Mouse (Mus musculus): Measurements from ENCODE around the gene 4930595D18Rik.

Gene 4930595D18Rik

DNA sequence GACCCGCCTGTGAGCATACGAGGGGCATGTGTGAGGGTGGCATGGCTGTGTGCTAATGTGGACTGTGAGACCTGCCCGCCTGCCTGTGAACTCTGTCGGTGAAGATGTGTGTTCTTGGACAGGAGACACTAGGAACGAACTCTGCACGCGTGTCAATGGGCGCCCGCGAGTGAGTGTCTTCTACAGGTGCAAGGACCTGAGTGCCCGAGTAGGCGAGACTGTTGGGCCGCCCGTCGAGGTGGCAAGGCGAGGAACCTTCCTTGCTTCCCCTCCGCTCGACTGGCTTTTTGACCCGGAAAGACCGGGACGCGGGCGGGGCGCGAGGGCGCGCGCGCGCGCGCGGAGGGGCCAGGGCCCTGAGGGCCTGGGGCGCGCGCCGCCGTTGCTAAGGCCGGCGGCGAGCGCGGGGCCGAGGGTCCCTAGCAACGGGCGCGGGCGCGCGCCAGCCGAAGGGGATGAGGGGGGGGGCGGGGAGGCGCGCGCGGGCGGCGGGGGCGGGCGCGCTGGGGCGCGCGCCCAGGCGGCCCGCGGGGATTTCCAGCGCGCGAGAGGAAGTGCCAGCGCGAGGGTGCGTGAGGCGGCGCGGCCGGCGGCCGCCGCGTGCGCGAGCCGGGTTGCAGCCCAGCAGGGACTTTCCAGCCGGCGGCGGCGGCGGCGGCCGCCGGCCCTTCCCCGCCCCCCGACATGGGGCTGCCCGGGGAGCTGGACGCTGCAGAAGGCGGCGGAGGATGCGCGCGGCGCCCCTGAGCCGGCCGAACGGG lies 18.3 kb downstream of the 4930595D18Rik start, which contains the start of gene Traf3:
Traf3 (plus strand) TSS at position 540 of the 761 bp plus-strand sequence.
- peak; percentile 91 for DNase-seq (ENCODE audit: low read depth, low spot score)

GRCm38 (mm10) chr12:111165146-111165812 lies 19.0 kb downstream of the 4930595D18Rik start:
- DNase-seq (ENCODE audit: low read depth, low spot score) = peak; percentile 74

- DNase-seq (ENCODE audit: low read depth, low spot score) = peak; percentile 88
These were observed 20.0 kb downstream of the 4930595D18Rik start for GRCm38 (mm10) chr12:111164310-111164751.

GRCm38 (mm10) chr12:111162312-111163061 lies 21.8 kb downstream of the 4930595D18Rik start:
- DNase-seq (ENCODE audit: low read depth, low spot score) = peak; percentile 49

DNA sequence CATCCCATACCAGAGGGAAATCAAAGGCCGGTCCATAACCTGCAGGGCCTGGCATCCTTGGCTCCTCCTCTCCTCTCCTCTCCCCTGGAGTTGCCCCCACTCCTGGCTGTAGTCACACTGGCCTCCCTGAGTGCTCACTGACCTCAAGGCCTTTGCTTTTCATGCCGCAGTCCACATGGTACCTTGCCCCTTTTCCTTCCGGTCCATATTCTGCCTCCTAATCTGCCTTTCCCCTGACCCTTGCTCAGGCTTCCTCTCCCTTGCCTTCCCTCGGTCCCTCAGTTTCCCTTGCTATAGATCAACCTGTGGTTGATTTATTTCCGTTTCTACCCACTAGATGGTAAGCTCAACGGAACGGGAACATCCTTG lies 22.4 kb downstream of the 4930595D18Rik start:
- peak; percentile 27 for DNase-seq (ENCODE audit: low read depth, low spot score)

- no peak for DNase-seq (ENCODE audit: low read depth, low spot score)
These were observed 23.4 kb downstream of the 4930595D18Rik start for GRCm38 (mm10) chr12:111160871-111161270.

GRCm38 (mm10) chr12:111159659-111160428 lies 24.4 kb downstream of the 4930595D18Rik start:
- peak; percentile 87 for DNase-seq (ENCODE audit: low read depth, low spot score)

DNA sequence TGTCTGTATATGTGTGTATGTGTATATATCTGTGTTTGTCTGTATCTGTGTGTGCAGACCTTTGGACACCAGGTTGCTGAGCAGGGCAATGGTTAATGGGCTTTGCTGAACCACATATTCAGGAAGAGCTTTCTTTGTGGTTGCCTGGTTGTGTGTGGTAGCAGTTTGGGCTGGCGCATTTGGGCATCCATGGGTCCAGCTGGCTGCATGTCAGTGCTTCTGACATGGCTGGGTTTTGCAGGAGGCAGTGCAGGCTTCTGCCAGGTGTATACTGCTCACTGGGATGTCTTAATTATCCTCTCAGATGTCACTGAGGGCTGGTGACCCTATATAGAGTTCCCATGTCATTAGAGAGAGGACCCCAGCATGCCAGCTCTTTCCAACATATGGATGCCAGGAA lies 28.5 kb downstream of the 4930595D18Rik start:
- DNase-seq (ENCODE audit: low read depth, low spot score) = no peak

DNA sequence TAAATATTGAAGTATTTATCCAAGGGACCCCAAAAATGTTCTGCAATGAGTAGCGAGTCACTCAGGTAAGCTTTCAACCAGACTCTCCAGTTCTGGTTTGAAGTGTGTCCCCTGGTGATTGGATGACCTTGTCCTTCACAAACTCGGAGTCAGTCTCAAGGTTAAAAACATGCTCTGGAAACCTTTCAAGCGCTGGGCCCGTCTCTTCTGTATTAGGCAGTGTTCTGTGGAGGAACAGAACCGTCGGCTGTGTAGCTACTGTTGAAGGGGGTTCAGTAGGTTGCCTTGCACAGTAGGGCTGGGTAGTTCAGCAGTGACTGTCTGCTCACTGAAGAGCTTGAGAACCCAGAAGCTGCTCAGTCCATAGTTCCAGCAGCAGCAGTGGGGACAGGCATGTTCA lies 29.6 kb downstream of the 4930595D18Rik start:
- DNase-seq (ENCODE audit: low read depth, low spot score) = no peak

- DNase-seq (ENCODE audit: low read depth, low spot score) = no peak
These were observed 30.3 kb downstream of the 4930595D18Rik start for GRCm38 (mm10) chr12:111153946-111154345.

- DNase-seq (ENCODE audit: low read depth, low spot score) = no peak
These were observed 31.1 kb downstream of the 4930595D18Rik start for GRCm38 (mm10) chr12:111152981-111153710.

DNA sequence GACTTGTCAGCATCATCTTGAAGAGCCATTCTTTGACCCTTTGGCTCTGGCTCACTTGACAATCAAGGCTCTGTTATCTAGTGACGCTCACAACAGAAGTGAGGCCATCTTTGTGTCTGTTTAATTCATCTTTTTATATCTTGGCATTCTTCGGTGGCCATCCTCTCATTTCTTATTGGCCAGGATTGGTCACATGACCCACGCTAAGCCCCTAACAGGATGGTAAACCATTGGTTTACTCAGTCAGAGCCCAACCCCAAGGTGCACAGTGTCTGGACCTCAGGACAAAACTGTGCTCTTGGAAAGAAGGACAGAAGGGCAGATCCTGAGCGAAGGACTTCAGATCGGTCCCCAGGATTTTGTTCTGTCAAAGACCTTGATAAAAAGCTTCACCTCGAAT lies 31.7 kb downstream of the 4930595D18Rik start:
- DNase-seq (ENCODE audit: low read depth, low spot score) = no peak

- no peak for DNase-seq (ENCODE audit: low read depth, low spot score)
These were observed 32.7 kb downstream of the 4930595D18Rik start for GRCm38 (mm10) chr12:111151422-111152156.

DNA sequence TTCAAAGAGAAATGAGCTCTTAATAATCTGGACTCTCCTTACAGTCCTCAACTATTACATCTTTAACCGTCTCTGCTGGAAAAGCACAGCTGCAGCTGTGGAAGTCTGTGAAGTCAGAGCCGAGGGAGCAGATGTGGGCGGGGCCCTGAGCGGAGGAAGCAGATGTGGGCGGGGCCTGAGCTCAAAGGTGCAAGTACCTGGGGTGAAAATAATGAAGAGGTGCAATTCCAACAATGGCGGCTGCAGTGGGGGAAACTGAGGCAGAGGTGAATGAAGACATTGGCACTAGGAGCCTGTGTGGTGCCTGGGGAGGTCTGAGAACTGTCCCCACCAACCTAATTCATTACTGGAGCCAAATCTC lies 34.1 kb downstream of the 4930595D18Rik start:
- DNase-seq (ENCODE audit: low read depth, low spot score) = peak; percentile 58

DNA sequence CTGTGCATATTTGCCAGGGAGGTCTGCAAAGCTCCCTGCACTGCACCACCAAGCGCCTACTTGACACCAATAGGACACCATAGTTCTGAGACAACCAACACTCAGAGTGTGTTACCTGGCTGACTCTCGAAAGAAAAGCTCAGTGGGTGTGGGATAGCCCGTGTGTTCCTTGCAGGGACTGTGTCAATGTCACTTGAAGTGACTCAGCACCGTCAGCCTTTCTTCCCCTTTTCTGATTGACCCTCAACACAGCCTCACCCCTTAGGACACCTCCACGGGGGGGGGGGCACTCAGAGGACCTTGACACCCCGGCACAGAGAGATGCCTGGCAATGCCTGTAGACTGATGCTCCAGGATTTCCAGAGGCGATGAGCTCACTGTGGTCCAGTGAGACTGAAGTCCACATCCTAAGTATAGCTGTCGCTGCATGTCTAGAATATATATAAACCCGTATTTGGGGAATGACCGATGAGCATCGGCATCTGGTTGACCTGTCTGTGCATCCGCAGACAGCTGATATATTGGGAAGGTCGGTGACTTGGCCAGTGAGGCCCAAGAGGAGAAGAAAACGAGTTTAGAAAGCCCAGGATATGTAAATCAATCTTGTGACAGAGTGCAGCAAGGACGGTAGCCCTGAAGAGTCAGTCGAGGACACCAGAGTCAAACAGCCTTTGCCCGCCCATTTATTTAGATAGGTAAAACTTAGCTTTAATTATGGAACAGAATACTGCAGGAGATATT lies 34.6 kb downstream of the 4930595D18Rik start:
- no peak for DNase-seq (ENCODE audit: low read depth, low spot score)

GRCm38 (mm10) chr12:111145269-111145668 lies 39.0 kb downstream of the 4930595D18Rik start:
- no peak for DNase-seq (ENCODE audit: low read depth, low spot score)

DNA sequence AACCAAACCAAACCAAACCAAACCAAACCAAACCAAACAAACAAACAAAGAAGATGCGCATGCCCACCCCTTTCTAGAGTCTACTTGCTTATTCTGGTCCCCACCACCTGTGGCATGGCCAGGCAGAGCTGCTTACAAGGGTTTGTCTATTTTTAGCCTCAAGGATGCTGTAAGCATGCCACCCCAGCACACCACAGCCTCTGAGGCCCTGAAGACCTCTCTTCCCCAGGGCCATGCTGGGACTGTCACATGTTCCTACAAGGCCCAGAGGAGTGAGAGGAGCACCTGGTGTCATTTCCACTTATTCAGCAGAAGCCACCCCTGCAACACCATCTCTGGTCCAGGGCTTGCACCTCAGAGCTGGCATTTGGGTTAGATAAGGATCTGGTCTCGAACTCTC lies 39.7 kb downstream of the 4930595D18Rik start:
- no peak for DNase-seq (ENCODE audit: low read depth, low spot score)

GRCm38 (mm10) chr12:111143509-111144063 lies 40.7 kb downstream of the 4930595D18Rik start:
- DNase-seq (ENCODE audit: low read depth, low spot score) = no peak

DNA sequence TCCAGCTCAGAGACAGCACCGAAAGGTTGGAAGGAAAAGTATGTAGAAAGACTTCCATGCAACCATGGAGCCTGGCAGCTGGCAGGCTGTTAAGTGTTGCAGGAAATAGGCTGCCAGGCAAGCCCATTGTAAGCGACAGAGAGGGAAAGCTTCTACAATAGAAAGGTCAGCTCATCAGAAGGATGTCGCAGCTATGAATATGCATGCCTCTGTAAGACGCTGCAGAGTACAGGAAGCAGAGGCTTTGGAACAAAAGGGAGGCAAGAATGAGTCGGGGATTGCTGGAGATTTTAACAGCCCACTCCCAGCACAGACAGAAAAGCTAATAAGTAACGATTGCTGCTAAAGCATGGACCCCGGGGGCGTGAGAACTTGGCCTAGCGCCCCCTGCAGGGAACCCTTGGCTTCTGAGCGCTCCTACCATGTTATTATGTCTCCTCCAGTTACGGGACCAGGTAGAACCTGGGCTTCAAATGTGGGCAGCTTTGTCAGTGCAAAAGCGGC lies 41.2 kb downstream of the 4930595D18Rik start:
- DNase-seq (ENCODE audit: low read depth, low spot score) = no peak

Measured in CD4-positive helper T cell, adult 2 months (primary cell).